Comparison of ENCODE assay signal across 27 mouse cellular contexts in genomic region chr6:7252286-7252685, GRCm38 (mm10).
"Had no signal": no experiment of that assay in that cellular context is flagged by ENCODE, and none has a peak within 500 bp of the region (broad histone marks: within the 10 kb centered on the region; RNA-seq: fewer than 3 reads in every experiment).

No protein-coding gene starts in this region.

- ATAC-seq: hindbrain, embryonic 16.5 days; inflammation-experienced regulatory T-cells, adult 6 months; intestine, embryonic 15.5 days; intestine, postnatal 0 days; liver, embryonic 12.5 days had no signal

- H3K9ac ChIP-seq: heart, embryonic 12.5 days; hindbrain, embryonic 12.5 days; hindbrain, embryonic 14.5 days; intestine, embryonic 15.5 days; kidney, embryonic 15.5 days; limb, embryonic 13.5 days; limb, embryonic 15.5 days; liver, embryonic 12.5 days; liver, embryonic 14.5 days had no signal

- H3K27ac ChIP-seq: gastrocnemius, adult 2 months; heart, embryonic 10.5 days; hindbrain, embryonic 10.5 days; hindbrain, embryonic 12.5 days; hindbrain, embryonic 14.5 days; intestine, embryonic 15.5 days; kidney, embryonic 15.5 days; layer of hippocampus, adult 2 months; limb, embryonic 13.5 days; limb, embryonic 15.5 days; liver, embryonic 12.5 days; liver, embryonic 14.5 days had no signal

- H3K4me1 ChIP-seq: heart, embryonic 10.5 days; heart, embryonic 12.5 days; hindbrain, embryonic 10.5 days; hindbrain, embryonic 12.5 days; intestine, embryonic 15.5 days; kidney, embryonic 15.5 days; limb, embryonic 13.5 days; limb, embryonic 15.5 days; liver, embryonic 12.5 days had no signal

- H3K4me3 ChIP-seq: gastrocnemius, adult 2 months; heart, embryonic 10.5 days; heart, embryonic 12.5 days; hindbrain, embryonic 10.5 days; hindbrain, embryonic 12.5 days; intestine, embryonic 15.5 days; kidney, embryonic 15.5 days; layer of hippocampus, adult 2 months; limb, embryonic 13.5 days; limb, embryonic 15.5 days; liver, embryonic 12.5 days had no signal

- DNase-seq: gastrocnemius, adult 2 months; gastrocnemius, postnatal 10 days; gastrocnemius, postnatal 25 days; heart, adult 18-20 months; heart, postnatal 10 days; heart, postnatal 4 days; kidney, adult 18-20 months; kidney, adult 9 months; kidney, postnatal 10 days; kidney, postnatal 4 days; layer of hippocampus, postnatal 36 days; left cerebral cortex, postnatal 4 days had no signal

- H3K4me2 ChIP-seq: heart, embryonic 12.5 days; hindbrain, embryonic 12.5 days; hindbrain, embryonic 14.5 days; intestine, embryonic 15.5 days; kidney, embryonic 15.5 days; limb, embryonic 13.5 days; limb, embryonic 15.5 days; liver, embryonic 12.5 days had no signal

- H3K27me3 ChIP-seq: heart, embryonic 12.5 days; hindbrain, embryonic 12.5 days; intestine, embryonic 15.5 days; kidney, embryonic 15.5 days; limb, embryonic 13.5 days; limb, embryonic 15.5 days; liver, embryonic 12.5 days had no signal

- H3K9me3 ChIP-seq: heart, embryonic 10.5 days; heart, embryonic 12.5 days; hindbrain, embryonic 10.5 days; hindbrain, embryonic 12.5 days; intestine, embryonic 15.5 days; kidney, embryonic 15.5 days; limb, embryonic 13.5 days; limb, embryonic 15.5 days; liver, embryonic 12.5 days had no signal

- H3K36me3 ChIP-seq: heart, embryonic 10.5 days; heart, embryonic 12.5 days; hindbrain, embryonic 10.5 days; hindbrain, embryonic 12.5 days; intestine, embryonic 15.5 days; kidney, embryonic 15.5 days; limb, embryonic 13.5 days; limb, embryonic 15.5 days; liver, embryonic 12.5 days had no signal
